Mouse (Mus musculus): ENCODE results near the gene Rgs19. TPM values are rescaled to one million over a fixed set of nuclear protein-coding genes. Genes with fewer than 3 reads are reported as not detected.

Rgs19 gene
- polyA plus RNA-seq, 1 experiment from 2014 or later = 65.1 TPM

DNA sequence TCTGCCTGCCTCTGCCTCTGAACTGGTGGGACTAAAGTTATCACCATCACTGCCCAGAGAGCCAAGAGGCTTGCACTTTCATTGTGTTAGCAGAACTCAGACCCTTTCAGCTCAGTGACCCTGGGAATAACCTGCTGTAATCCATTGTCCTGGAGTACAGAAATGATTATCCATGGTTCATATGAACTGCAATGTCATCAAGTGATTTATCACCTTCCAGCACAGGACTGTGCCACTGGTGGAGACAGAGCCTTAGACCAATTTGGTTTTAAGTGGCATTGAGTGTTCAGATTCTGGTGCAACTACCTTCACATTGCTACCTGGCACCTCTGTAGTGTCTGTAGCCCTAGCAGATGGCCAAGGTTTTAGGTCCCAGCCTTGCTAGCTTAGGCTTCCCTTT is 40.7 kb downstream of the Rgs19 start:
- Histone ChIP-seq H3K27me3 (ENCODE audit: control insufficient read depth, insufficient read depth, low read depth, low read length) (no peaks in the 10 kb centered on the region), H3K9me3 (replicated peaks; ENCODE audit: control insufficient read depth, low read length, poor library complexity, severe bottlenecking) (no peaks in the 10 kb centered on the region), H3K4me3 (ENCODE audit: low read depth, low read length) (no peak overlapping the region), H3K36me3 (ENCODE audit: control insufficient read depth, insufficient read depth, low read length) (peaks cover 43% of the 10 kb centered on the region), H3K27ac (ENCODE audit: low read length) (no peak overlapping the region), H3K4me1 (ENCODE audit: control insufficient read depth, insufficient read depth, low read length) (no peaks in the 10 kb centered on the region), H3K9ac (ENCODE audit: low read depth, low read length) (no peak overlapping the region), H3K4me2 (ENCODE audit: low read length) (no peak overlapping the region)
- ATAC-seq = no peak

DNA sequence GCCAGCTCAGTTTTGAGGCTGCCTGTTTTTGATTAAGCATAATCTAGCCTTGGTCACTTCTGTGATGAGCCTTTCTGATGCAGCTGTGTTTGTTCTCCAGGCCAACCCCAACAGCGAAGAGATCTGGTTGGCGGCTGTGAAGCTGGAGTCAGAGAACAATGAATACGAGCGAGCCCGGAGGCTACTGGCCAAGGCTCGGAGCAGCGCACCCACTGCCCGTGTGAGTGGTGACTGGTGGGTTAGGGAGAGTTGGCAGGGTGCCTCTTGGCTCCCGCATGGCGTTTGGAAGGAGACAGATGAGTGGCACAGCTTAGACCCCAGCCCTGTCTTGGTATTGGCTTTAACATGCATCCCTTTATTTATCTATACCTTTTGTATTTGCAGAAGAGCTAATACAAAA is 44.9 kb downstream of the Rgs19 start:
- WGBS = 86% methylated on average over 10 of the region's 10 CpGs
- Histone ChIP-seq H3K4me2 (ENCODE audit: low read length) (no peak overlapping the region), H3K9me3 (replicated peaks; ENCODE audit: control insufficient read depth, low read length, poor library complexity, severe bottlenecking) (no peaks in the 10 kb centered on the region), H3K27me3 (ENCODE audit: control insufficient read depth, insufficient read depth, low read depth, low read length) (no peaks in the 10 kb centered on the region), H3K4me3 (ENCODE audit: low read depth, low read length) (no peak overlapping the region), H3K9ac (ENCODE audit: low read depth, low read length) (no peak overlapping the region), H3K36me3 (ENCODE audit: control insufficient read depth, insufficient read depth, low read length) (peaks cover 32% of the 10 kb centered on the region), H3K4me1 (ENCODE audit: control insufficient read depth, insufficient read depth, low read length) (no peaks in the 10 kb centered on the region), H3K27ac (ENCODE audit: low read length) (no peak overlapping the region)
- ATAC-seq = no peak

DNA sequence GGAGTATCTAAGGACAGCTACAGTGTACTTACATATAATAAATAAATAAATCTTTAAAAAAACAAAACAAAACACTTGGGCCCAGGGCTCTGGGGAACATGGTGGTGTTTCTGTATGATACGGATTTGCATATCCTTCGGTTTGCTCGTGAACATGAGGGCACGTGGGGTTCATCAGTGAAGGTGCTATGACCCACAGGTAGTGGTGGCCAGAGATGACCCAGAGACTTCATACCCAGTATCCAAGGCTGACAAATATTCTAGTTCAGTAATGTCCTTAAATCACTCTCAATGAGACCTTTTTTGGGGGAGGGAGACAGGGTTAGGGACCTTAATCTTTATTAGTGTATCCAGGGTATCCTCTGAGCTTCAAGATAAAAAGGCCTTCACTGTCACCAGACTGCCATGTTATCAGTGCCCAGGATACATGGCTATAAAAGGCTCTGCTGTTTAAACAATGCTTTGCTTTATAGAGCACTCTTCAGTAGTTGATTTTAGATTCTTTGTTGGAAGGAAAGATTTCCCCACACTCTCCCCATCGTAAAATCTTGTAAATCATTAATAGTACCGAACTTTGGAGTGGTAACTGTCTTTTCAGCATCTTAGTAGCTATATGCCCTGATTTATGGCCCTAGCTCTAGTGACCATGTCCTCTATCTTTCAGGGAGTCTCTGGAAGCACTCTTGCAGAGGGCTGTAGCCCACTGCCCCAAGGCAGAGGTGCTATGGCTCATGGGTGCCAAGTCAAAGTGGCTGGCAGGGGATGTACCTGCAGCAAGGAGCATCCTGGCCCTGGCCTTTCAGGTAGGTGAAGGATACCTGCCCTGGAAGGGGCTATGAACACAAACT is 46.9 kb downstream of the Rgs19 start:
- H3K9me3 ChIP-seq (replicated peaks; ENCODE audit: control insufficient read depth, low read length, poor library complexity, severe bottlenecking) = no peaks in the 10 kb centered on the region
- no peak for ATAC-seq
- no peak overlapping the region for H3K27ac ChIP-seq (ENCODE audit: low read length)
- no peak overlapping the region for H3K4me2 ChIP-seq (ENCODE audit: low read length)
- WGBS = 94% methylated on average over 6 of the region's 6 CpGs
- no peaks in the 10 kb centered on the region for H3K27me3 ChIP-seq (ENCODE audit: control insufficient read depth, insufficient read depth, low read depth, low read length)
- H3K4me1 ChIP-seq (ENCODE audit: control insufficient read depth, insufficient read depth, low read length) = no peaks in the 10 kb centered on the region
- no peak overlapping the region for H3K4me3 ChIP-seq (ENCODE audit: low read depth, low read length)
- no peak overlapping the region for H3K9ac ChIP-seq (ENCODE audit: low read depth, low read length)
- H3K36me3 ChIP-seq (ENCODE audit: control insufficient read depth, insufficient read depth, low read length) = peaks cover 25% of the 10 kb centered on the region

GRCm38 (mm10) chr2:181645666-181646065 is 48.1 kb downstream of the Rgs19 start:
- WGBS = 86% methylated on average over 3 of the region's 3 CpGs
- no peaks in the 10 kb centered on the region for H3K4me1 ChIP-seq (ENCODE audit: control insufficient read depth, insufficient read depth, low read length)
- H3K9me3 ChIP-seq (replicated peaks; ENCODE audit: control insufficient read depth, low read length, poor library complexity, severe bottlenecking) = no peaks in the 10 kb centered on the region
- no peak for ATAC-seq
- H3K4me2 ChIP-seq (ENCODE audit: low read length) = no peak overlapping the region
- no peaks in the 10 kb centered on the region for H3K27me3 ChIP-seq (ENCODE audit: control insufficient read depth, insufficient read depth, low read depth, low read length)
- peaks cover 27% of the 10 kb centered on the region for H3K36me3 ChIP-seq (ENCODE audit: control insufficient read depth, insufficient read depth, low read length)
- no peak overlapping the region for H3K27ac ChIP-seq (ENCODE audit: low read length)
- H3K9ac ChIP-seq (ENCODE audit: low read depth, low read length) = no peak overlapping the region
- H3K4me3 ChIP-seq (ENCODE audit: low read depth, low read length) = no peak overlapping the region

- ATAC-seq = no peak
- peaks cover 25% of the 10 kb centered on the region for H3K36me3 ChIP-seq (ENCODE audit: control insufficient read depth, insufficient read depth, low read length)
- H3K4me1 ChIP-seq (ENCODE audit: control insufficient read depth, insufficient read depth, low read length) = no peaks in the 10 kb centered on the region
- no peak overlapping the region for H3K4me3 ChIP-seq (ENCODE audit: low read depth, low read length)
- no peak overlapping the region for H3K9ac ChIP-seq (ENCODE audit: low read depth, low read length)
- WGBS = 88% methylated on average over 2 of the region's 2 CpGs
- H3K27me3 ChIP-seq (ENCODE audit: control insufficient read depth, insufficient read depth, low read depth, low read length) = no peaks in the 10 kb centered on the region
- no peak overlapping the region for H3K4me2 ChIP-seq (ENCODE audit: low read length)
- H3K9me3 ChIP-seq (replicated peaks; ENCODE audit: control insufficient read depth, low read length, poor library complexity, severe bottlenecking) = no peaks in the 10 kb centered on the region
- no peak overlapping the region for H3K27ac ChIP-seq (ENCODE audit: low read length)
These were observed 49.4 kb downstream of the Rgs19 start for GRCm38 (mm10) chr2:181644361-181644760.

Other genes starting within 250 kb of the Rgs19 start
- 21.6 and 26.2 TPM in 2 replicates for gene Zbtb46, start 234.6 kb downstream of the Rgs19 start, polyA plus RNA-seq (2015; fragmentation: Nextera tagmentation; extraction: Ambion mirVana)
- not detected in 2 replicates for gene Abhd16b, start 200.8 kb downstream of the Rgs19 start, polyA plus RNA-seq (2015; fragmentation: Nextera tagmentation; extraction: Ambion mirVana)
- 105 and 109 TPM in 2 replicates for gene Tpd52l2, start 196.8 kb downstream of the Rgs19 start, polyA plus RNA-seq (2015; fragmentation: Nextera tagmentation; extraction: Ambion mirVana)
- 291 and 302 TPM in 2 replicates for gene Dnajc5, start 173.5 kb downstream of the Rgs19 start, polyA plus RNA-seq (2015; fragmentation: Nextera tagmentation; extraction: Ambion mirVana)
- 71.2 and 76.0 TPM in 2 replicates for gene Uckl1, start 109.1 kb downstream of the Rgs19 start, polyA plus RNA-seq (2015; fragmentation: Nextera tagmentation; extraction: Ambion mirVana)
- 59.7 and 64.6 TPM in 2 replicates for gene Prpf6, start 102.1 kb downstream of the Rgs19 start, polyA plus RNA-seq (2015; fragmentation: Nextera tagmentation; extraction: Ambion mirVana)
- 70.0 and 78.0 TPM in 2 replicates for gene Zfp512b, start 101.2 kb downstream of the Rgs19 start, polyA plus RNA-seq (2015; fragmentation: Nextera tagmentation; extraction: Ambion mirVana)
- gene Samd10, start 94.8 kb downstream of the Rgs19 start, polyA plus RNA-seq (2015; fragmentation: Nextera tagmentation; extraction: Ambion mirVana) = 213 and 216 TPM in 2 replicates
- gene Gm29797, start 36.9 kb downstream of the Rgs19 start, polyA plus RNA-seq (2015; fragmentation: Nextera tagmentation; extraction: Ambion mirVana) = 0.25 and 0.39 TPM in 2 replicates
- 14.6 and 15.7 TPM in 2 replicates for gene Sox18, start 22.3 kb downstream of the Rgs19 start, polyA plus RNA-seq (2015; fragmentation: Nextera tagmentation; extraction: Ambion mirVana)
- 58.2 and 59.2 TPM in 2 replicates for gene Tcea2, start 13.7 kb downstream of the Rgs19 start, polyA plus RNA-seq (2015; fragmentation: Nextera tagmentation; extraction: Ambion mirVana)
- gene Lkaaear1, start 4.5 kb upstream of the Rgs19 start, polyA plus RNA-seq (2015; fragmentation: Nextera tagmentation; extraction: Ambion mirVana) = not detected in 2 replicates
- gene Oprl1, start 21.0 kb upstream of the Rgs19 start, polyA plus RNA-seq (2015; fragmentation: Nextera tagmentation; extraction: Ambion mirVana) = 103 and 111 TPM in 2 replicates
- 15.6 and 19.2 TPM in 2 replicates for gene Myt1, start 69.4 kb upstream of the Rgs19 start, polyA plus RNA-seq (2015; fragmentation: Nextera tagmentation; extraction: Ambion mirVana)
- gene Pcmtd2, start 143.9 kb upstream of the Rgs19 start, polyA plus RNA-seq (2015; fragmentation: Nextera tagmentation; extraction: Ambion mirVana) = 34.4 and 36.4 TPM in 2 replicates
- gene Polr3k, start 170.4 kb upstream of the Rgs19 start, polyA plus RNA-seq (2015; fragmentation: Nextera tagmentation; extraction: Ambion mirVana) = 79.4 and 85.3 TPM in 2 replicates